Mouse (Mus musculus): ENCODE measurements around the gene Tcap.

DNA sequence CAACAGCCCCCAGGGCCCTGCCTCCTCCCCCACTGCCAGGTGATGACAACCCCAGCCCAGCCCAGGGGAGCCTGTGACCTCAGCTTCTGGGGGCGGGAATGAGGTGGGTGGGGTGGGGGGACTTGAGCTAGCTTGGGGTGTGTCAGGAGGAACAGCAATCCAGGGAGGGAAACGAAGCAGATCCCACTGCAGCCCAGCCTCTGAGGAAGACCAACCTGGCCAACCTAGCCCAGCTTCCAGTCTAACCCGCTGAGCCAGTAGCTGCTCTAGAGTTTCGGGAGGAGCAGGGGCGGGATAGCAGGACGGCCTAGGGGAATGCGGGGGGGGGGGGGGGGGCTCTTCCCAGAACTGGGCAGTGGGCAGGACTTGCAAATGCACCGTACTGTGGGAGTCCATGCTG is 8.4 kb downstream of the Tcap start:
- TF ChIP-seq CTCF (IDR thresholded peaks at IDR 0.05; ENCODE audit: control insufficient read depth, insufficient read depth, low read length) (no peak), POLR2A (IDR thresholded peaks at IDR 0.05; ENCODE audit: borderline replicate concordance, control insufficient read depth, low read depth, low read length) (no peak)

All from bone marrow, adult 2 months (tissue).